In genomic region chr1:102879109-102879508, GRCm38 (mm10) we compare ENCODE assay signal across 23 mouse cellular contexts.
DNase-seq lines count a peak whose midpoint lies in the region; ATAC-seq and TF ChIP-seq lines count a peak whose summit lies in the region.
"Had no signal": no experiment of that assay in that cellular context is flagged by ENCODE, and none has a peak within 500 bp of the region (broad histone marks: within the 10 kb centered on the region; RNA-seq: fewer than 3 reads in every experiment).

No protein-coding gene starts in this region.

- TF ChIP-seq CTCF in midbrain, postnatal 0 days (IDR thresholded peaks at IDR 0.05), result no peak

- in situ Hi-C loops in ES-E14 (cut with MboI; ENCODE audit: low sequenced_read_pairs in 2 of 2, unreplicated experiment in 2 of 2), result no loop called here

- no peak overlapping the region for H3K4me3 ChIP-seq in heart, embryonic 12.5 days
- no peak overlapping the region for H3K4me3 ChIP-seq in ES-E14 (ENCODE audit: insufficient read depth in 1 of 2, low read depth in 1 of 2, low read length in 2 of 2, poor library complexity in 1 of 2, severe bottlenecking in 1 of 2)
- H3K4me3 ChIP-seq in midbrain, postnatal 0 days (ENCODE audit: low read depth, low read length), result no peak overlapping the region

- H3K4me1 ChIP-seq in heart, embryonic 12.5 days (replicated peaks), result no peaks in the 10 kb centered on the region
- H3K4me1 ChIP-seq in ES-E14 (ENCODE audit: control insufficient read depth in 2 of 2, insufficient read depth in 2 of 2, low read length in 2 of 2, poor library complexity in 1 of 2), result no peaks in the 10 kb centered on the region
- no peaks in the 10 kb centered on the region for H3K4me1 ChIP-seq in midbrain, postnatal 0 days (ENCODE audit: insufficient read depth, low read length)

- peaks cover 4% of the 10 kb centered on the region; the same call in 1 of the 2 replicates for H3K9me3 ChIP-seq in heart, embryonic 12.5 days (replicated peaks)
- no peaks in the 10 kb centered on the region for H3K9me3 ChIP-seq in ES-E14 (ENCODE audit: control insufficient read depth, insufficient read depth, low read depth, low read length)
- H3K9me3 ChIP-seq in midbrain, postnatal 0 days (ENCODE audit: low read length), result no peaks in the 10 kb centered on the region

- H3K36me3 ChIP-seq in heart, embryonic 12.5 days, result no peaks in the 10 kb centered on the region
- no peaks in the 10 kb centered on the region for H3K36me3 ChIP-seq in ES-E14 (ENCODE audit: control insufficient read depth, insufficient read depth, low read length, poor library complexity, severe bottlenecking)
- no peaks in the 10 kb centered on the region for H3K36me3 ChIP-seq in midbrain, postnatal 0 days (ENCODE audit: insufficient read depth, low read length)
- H3K36me3 ChIP-seq: G1E had no signal

- WGBS in heart, embryonic 12.5 days, result 86% methylated on average over 10 of the region's 10 CpGs
- 92% methylated on average over 10 of the region's 10 CpGs for WGBS in midbrain, postnatal 0 days

- H3K4me2 ChIP-seq in heart, embryonic 12.5 days, result no peak overlapping the region
- no peak overlapping the region for H3K4me2 ChIP-seq in midbrain, postnatal 0 days (ENCODE audit: low read depth, low read length, poor library complexity, severe bottlenecking)

- H3K27ac ChIP-seq in heart, embryonic 12.5 days (ENCODE audit: poor library complexity, severe bottlenecking), result no peak overlapping the region
- no peak overlapping the region for H3K27ac ChIP-seq in ES-E14 (ENCODE audit: insufficient read depth, low read depth, low read length, poor library complexity, severe bottlenecking)
- no peak overlapping the region for H3K27ac ChIP-seq in midbrain, postnatal 0 days (ENCODE audit: low read depth, low read length)

- H3K27me3 ChIP-seq in heart, embryonic 12.5 days (replicated peaks), result no peaks in the 10 kb centered on the region
- H3K27me3 ChIP-seq in midbrain, postnatal 0 days (ENCODE audit: insufficient read depth, low read length), result no peaks in the 10 kb centered on the region
- H3K27me3 ChIP-seq: CH12.LX, Patski had no signal

- H3K9ac ChIP-seq in heart, embryonic 12.5 days, result no peak overlapping the region
- H3K9ac ChIP-seq in ES-E14 (ENCODE audit: insufficient read depth, low read depth, low read length, poor library complexity, severe bottlenecking), result no peak overlapping the region
- no peak overlapping the region for H3K9ac ChIP-seq in midbrain, postnatal 0 days (replicated peaks; ENCODE audit: low read length, poor library complexity, severe bottlenecking)

- ATAC-seq in heart, embryonic 12.5 days (ENCODE audit: insufficient number of reproducible peaks, low FRiP score), result no peak
- no peak for ATAC-seq in midbrain, postnatal 0 days (ENCODE audit: low FRiP score)
- ATAC-seq: activated CD4-positive, CD25-positive, alpha-beta regulatory T cell, adult 4 months; CD4-positive, CD25-positive, alpha-beta regulatory T cell, adult 4 months; Patski had no signal

- peak; percentile 61 for DNase-seq in heart, adult 11 months
- no peak for DNase-seq in ES-E14 (ENCODE audit: low read depth, low spot score)
- peak; percentile 14 for DNase-seq in R1 (ENCODE audit: low read depth, low spot score)
- no peak for DNase-seq in midbrain, postnatal 0 days (ENCODE audit: low spot score)
- no peak for DNase-seq in frontal cortex, postnatal 14 days (ENCODE audit: low spot score in 2 of 2)
- DNase-seq: adrenal gland, adult 2 months; adrenal gland, adult 8-10 months; adrenal gland, postnatal 10 days; adrenal gland, postnatal 14 days; adrenal gland, postnatal 25 days; adrenal gland, postnatal 36 days; B cell, adult 2 months; cerebellum, adult 11 months; cerebellum, adult 11-12 months; cerebellum, adult 18-20 months; cerebellum, adult 2 months; cerebellum, adult 8-10 months had no signal

TF ChIP-seq in ES-E14, 5 proteins besides CTCF, POLR2A, EP300 and RAD21:
- TF ChIP-seq ZC3H11A (IDR thresholded peaks at IDR 0.05; ENCODE audit: borderline replicate concordance, low read depth, low read length) (no peak), ZNF384 (IDR thresholded peaks at IDR 0.05; ENCODE audit: low read depth, low read length) (no peak), MAFK (IDR thresholded peaks at IDR 0.05; ENCODE audit: insufficient read depth, low read depth, low read length) (peak; percentile 58), CHD2 (IDR thresholded peaks at IDR 0.05; ENCODE audit: low read depth, low read length) (no peak), HCFC1 (IDR thresholded peaks at IDR 0.05; ENCODE audit: borderline replicate concordance, insufficient read depth, low read length) (no peak)
TF ChIP-seq in ES-E14: peak in this region for 1.

Comparison
In these comparisons a context has a peak if more than half of its experiments do, and no peak if none do; other contexts are left out.
1. DNase-seq: peak in heart, adult 11 months (single experiment) and R1 (single experiment); none in ES-E14 (single experiment), midbrain, postnatal 0 days (single experiment) and frontal cortex, postnatal 14 days (0 of 2).